Mouse (Mus musculus) forebrain, embryonic 16.5 days (tissue): Measurements from ENCODE around the gene Olfr1014. TPM values are rescaled to one million over a fixed set of nuclear protein-coding genes. Genes with fewer than 3 reads are reported as not detected.

Experiments used
- polyA plus RNA-seq: library from polyadenylated mRNA; unstranded; fragments of >200 nt; fragmentation: Nextera tagmentation; extraction: Ambion mirVana; gene quantifications from 2 replicates; pipeline ENCODE4 v1.2.1, GENCODE M21; 2015

The Olfr1014 gene
- polyA plus RNA-seq, 1 experiment from 2014 or later = not detected

Other genes with a start within 250 kb of the Olfr1014 start
- gene Olfr996, start 193.5 kb upstream of the Olfr1014 start, polyA plus RNA-seq = not detected in 2 replicates
- not detected in 2 replicates for gene Olfr998, start 183.8 kb upstream of the Olfr1014 start, polyA plus RNA-seq
- not detected in 2 replicates for gene Olfr1000, start 160.8 kb upstream of the Olfr1014 start, polyA plus RNA-seq
- gene Olfr1002, start 122.0 kb upstream of the Olfr1014 start, polyA plus RNA-seq = not detected in 2 replicates
- gene Olfr154, start 108.3 kb upstream of the Olfr1014 start, polyA plus RNA-seq = not detected in 2 replicates
- not detected in 2 replicates for gene Olfr1006, start 93.9 kb upstream of the Olfr1014 start, polyA plus RNA-seq
- not detected in 2 replicates for gene Olfr1008, start 83.3 kb upstream of the Olfr1014 start, polyA plus RNA-seq
- gene Olfr1009, start 57.3 kb upstream of the Olfr1014 start, polyA plus RNA-seq = not detected in 2 replicates
- not detected in 2 replicates for gene Olfr1012, start 9.9 kb upstream of the Olfr1014 start, polyA plus RNA-seq
- not detected in 2 replicates for gene Olfr1013, start 5.6 kb upstream of the Olfr1014 start, polyA plus RNA-seq
- not detected in 2 replicates for gene Olfr1015, start 9.3 kb downstream of the Olfr1014 start, polyA plus RNA-seq
- not detected in 2 replicates for gene Olfr1016, start 29.8 kb downstream of the Olfr1014 start, polyA plus RNA-seq
- not detected in 2 replicates for gene Olfr1018, start 45.8 kb downstream of the Olfr1014 start, polyA plus RNA-seq
- not detected in 2 replicates for gene Olfr1019, start 72.8 kb downstream of the Olfr1014 start, polyA plus RNA-seq
- gene Olfr1020, start 74.3 kb downstream of the Olfr1014 start, polyA plus RNA-seq = not detected in 2 replicates
- not detected in 2 replicates for gene Olfr1022, start 95.9 kb downstream of the Olfr1014 start, polyA plus RNA-seq
- gene Olfr1023, start 112.9 kb downstream of the Olfr1014 start, polyA plus RNA-seq = not detected in 2 replicates
- not detected in 2 replicates for gene Olfr1024, start 132.3 kb downstream of the Olfr1014 start, polyA plus RNA-seq
- gene Olfr1025-ps1, start 142.5 kb downstream of the Olfr1014 start, polyA plus RNA-seq = not detected in 2 replicates
- gene Olfr1026, start 148.8 kb downstream of the Olfr1014 start, polyA plus RNA-seq = not detected in 2 replicates
- not detected in 2 replicates for gene Olfr1028, start 177.7 kb downstream of the Olfr1014 start, polyA plus RNA-seq
- gene Olfr1029, start 201.2 kb downstream of the Olfr1014 start, polyA plus RNA-seq = not detected in 2 replicates
- gene Olfr1030, start 206.6 kb downstream of the Olfr1014 start, polyA plus RNA-seq = not detected in 2 replicates
- gene Olfr1031, start 217.6 kb downstream of the Olfr1014 start, polyA plus RNA-seq = not detected in 2 replicates
- gene Olfr1032, start 232.8 kb downstream of the Olfr1014 start, polyA plus RNA-seq = not detected in 2 replicates
- gene Olfr1033, start 247.9 kb downstream of the Olfr1014 start, polyA plus RNA-seq = not detected in 2 replicates